Mouse (Mus musculus) C2C12 (cell line): Measurements from ENCODE around the gene Zfp638. TPM values are rescaled to one million over a fixed set of nuclear protein-coding genes. Genes with fewer than 3 reads are reported as not detected.
A peak's percentile ranks its signal among the peaks of the same experiment; 100 is the strongest.

ENCODE experiments used
- H3K27me3 ChIP-seq: one replicate; pipeline ENCODE4 v1.6.1; 2011; ENCODE audit not compliant: control insufficient read depth, insufficient read depth, insufficient read length
- H3K36me3 ChIP-seq: one replicate; pipeline ENCODE4 v1.6.1; 2011; ENCODE audit not compliant: control insufficient read depth, insufficient read depth
- H3K4me3 ChIP-seq: one replicate; pipeline ENCODE4 v1.5.1; 2011; ENCODE audit warnings: mild to moderate bottlenecking, control low read depth; ENCODE audit not compliant: poor library complexity, insufficient read depth, severe bottlenecking
- H3K79me2 ChIP-seq: one replicate; pipeline ENCODE4 v1.6.1; 2011; ENCODE audit not compliant: control insufficient read depth, insufficient read depth
- H3K79me3 ChIP-seq: one replicate; pipeline ENCODE4 v1.6.1; 2011; ENCODE audit warnings: low read depth, control low read depth
- H3ac ChIP-seq: one replicate; pipeline ENCODE3; 2011; ENCODE audit warnings: low read depth; ENCODE audit not compliant: control insufficient read depth, insufficient read length
- CEBPB ChIP-seq: IDR thresholded peaks from one replicate; pipeline ENCODE4 v1.6.1; 2011; ENCODE audit warnings: low read depth, mild to moderate bottlenecking, control low read depth, moderate library complexity
- CTCF ChIP-seq: IDR thresholded peaks from one replicate; pipeline ENCODE4 v1.5.1; 2011; ENCODE audit not compliant: control insufficient read depth, insufficient read depth, insufficient read length
- FOSL1 ChIP-seq: IDR thresholded peaks from one replicate; pipeline ENCODE4 v1.8.0; 2011; ENCODE audit warnings: mild to moderate bottlenecking, low read length; ENCODE audit not compliant: poor library complexity, insufficient read depth, severe bottlenecking
- MAX ChIP-seq: IDR thresholded peaks from one replicate; pipeline ENCODE4 v1.6.1; 2011; ENCODE audit warnings: mild to moderate bottlenecking, control low read depth
- MYOD1 ChIP-seq: IDR thresholded peaks from one replicate; pipeline ENCODE4 v1.6.1; 2011; ENCODE audit warnings: low read depth; ENCODE audit not compliant: control insufficient read depth, insufficient read length
- MYOG ChIP-seq: IDR thresholded peaks from one replicate; pipeline ENCODE4 v1.6.1; 2011; ENCODE audit not compliant: control insufficient read depth, insufficient read length; ENCODE audit errors: extremely low read depth
- USF1 ChIP-seq: IDR thresholded peaks from one replicate; pipeline ENCODE4 v1.6.1; 2011; ENCODE audit warnings: low read depth, mild to moderate bottlenecking, control low read depth, moderate library complexity
- polyA plus RNA-seq: library from polyadenylated mRNA; unstranded; fragments of >200 nt; fragmentation: generic; extraction: Trizol; gene quantifications from one replicate; pipeline ENCODE4 v1.2.1, GENCODE M21; 2012; ENCODE audit warnings: missing spikeins

The Zfp638 gene
- polyA plus RNA-seq, 1 experiment, result 7.0 TPM

DNA sequence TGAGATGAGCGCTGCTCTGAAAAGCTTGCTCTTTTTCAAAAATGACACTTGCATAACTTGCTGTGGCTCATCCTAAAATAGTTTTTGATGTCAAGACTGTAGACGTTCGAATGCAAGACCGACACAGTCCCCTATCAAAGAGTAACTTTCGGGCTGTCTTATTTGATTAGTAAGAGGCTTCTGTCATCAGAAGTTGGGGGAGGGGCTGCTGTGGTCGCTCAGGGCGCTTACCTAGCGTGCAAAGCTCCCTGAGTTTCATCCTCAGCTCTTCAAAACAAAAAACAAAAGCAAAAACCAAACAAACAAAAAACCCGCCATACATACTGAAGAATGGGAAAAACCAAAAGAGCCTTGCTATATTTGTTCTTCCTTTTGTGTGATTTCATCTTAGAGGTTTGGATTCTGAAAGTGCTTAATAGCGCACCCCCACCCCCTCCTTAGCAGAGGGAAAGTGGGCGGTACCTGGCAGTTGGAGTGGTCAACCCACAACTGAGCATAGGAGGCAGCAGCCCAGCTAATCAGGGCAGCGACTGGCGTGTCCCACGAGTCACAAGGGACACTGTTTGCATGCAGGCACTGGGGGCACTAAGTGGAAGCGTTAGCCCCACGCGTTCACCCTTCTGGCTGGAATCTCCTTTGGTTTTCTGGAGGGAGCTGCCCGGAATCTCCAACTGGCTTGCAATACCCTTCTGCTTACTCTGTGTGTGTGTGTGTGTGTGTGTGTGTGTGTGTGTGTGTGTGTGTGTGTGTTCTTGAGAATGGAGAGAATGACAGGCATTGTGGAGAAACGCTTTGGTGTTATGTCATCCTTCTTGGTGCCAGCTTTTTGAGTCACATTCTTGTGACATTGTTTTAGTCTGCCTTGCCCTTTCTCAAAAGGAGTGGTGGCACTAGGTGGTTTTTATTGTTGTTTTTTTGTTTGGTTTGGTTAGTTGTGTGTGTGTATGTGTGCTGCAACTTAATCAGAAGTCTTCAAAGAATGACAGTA, 983 bp downstream of the Zfp638 start:
- H3K79me3 ChIP-seq, result no peaks in the 10 kb centered on the region
- no peaks in the 10 kb centered on the region for H3K36me3 ChIP-seq
- no peaks in the 10 kb centered on the region for H3K79me2 ChIP-seq
- H3ac ChIP-seq, result peak overlapping the region; percentile 44
- peaks cover 7% of the 10 kb centered on the region for H3K27me3 ChIP-seq
- H3K4me3 ChIP-seq, result no peak overlapping the region
- no peak for TF ChIP-seq MYOG
- no peak for TF ChIP-seq USF1
- no peak for TF ChIP-seq CEBPB
- TF ChIP-seq FOSL1, result no peak

DNA sequence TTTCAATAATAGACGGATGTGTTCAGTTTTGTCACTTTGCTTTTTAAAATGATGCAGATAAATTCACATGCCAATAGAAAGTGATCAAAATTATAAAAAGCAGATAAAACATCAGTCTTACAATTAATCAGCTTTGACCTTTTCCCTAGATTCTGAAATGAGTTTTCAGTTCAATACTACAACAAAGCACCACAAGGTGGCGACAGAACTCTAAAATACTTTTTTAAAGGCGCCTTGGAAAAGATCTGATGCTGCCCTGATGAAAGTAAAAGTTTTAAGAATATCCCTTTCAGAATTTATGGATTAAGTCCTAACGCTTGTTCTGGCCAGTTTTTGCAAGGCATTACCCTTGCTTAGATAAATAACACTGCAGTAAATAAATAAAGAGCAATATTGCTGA, 12.9 kb downstream of the Zfp638 start:
- Histone ChIP-seq H3K4me3 (no peak overlapping the region), H3K79me2 (no peaks in the 10 kb centered on the region), H3ac (no peak overlapping the region), H3K79me3 (no peaks in the 10 kb centered on the region), H3K36me3 (no peaks in the 10 kb centered on the region), H3K27me3 (peaks cover 7% of the 10 kb centered on the region)
- TF ChIP-seq CEBPB (no peak), FOSL1 (no peak), MAX (no peak), CTCF (no peak), MYOD1 (no peak), USF1 (no peak), MYOG (no peak)

DNA sequence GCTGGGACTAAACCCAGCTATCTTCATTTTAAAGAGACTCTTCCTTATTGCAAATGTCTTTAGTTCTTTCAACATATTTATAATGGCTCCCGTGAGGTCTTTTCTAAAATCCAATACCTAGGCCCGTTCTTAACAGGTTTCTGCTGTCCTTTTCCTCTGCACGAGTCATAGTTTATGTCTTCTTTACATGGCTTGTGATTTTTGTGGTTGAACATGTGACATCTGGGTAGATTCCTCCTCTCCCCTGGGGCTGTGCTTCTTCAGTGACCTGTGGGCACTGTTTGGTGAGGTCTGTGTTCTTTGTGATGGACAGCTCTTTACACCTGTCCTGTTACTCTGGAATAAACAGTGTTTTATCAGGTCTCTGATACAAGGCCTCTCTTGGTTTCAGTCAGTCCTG, 19.9 kb downstream of the Zfp638 start:
- H3ac ChIP-seq, result no peak overlapping the region
- H3K27me3 ChIP-seq, result peaks cover 6% of the 10 kb centered on the region
- no peaks in the 10 kb centered on the region for H3K79me2 ChIP-seq
- no peaks in the 10 kb centered on the region for H3K79me3 ChIP-seq
- no peak for TF ChIP-seq CEBPB
- TF ChIP-seq FOSL1, result no peak
- TF ChIP-seq MYOD1, result no peak
- no peak for TF ChIP-seq CTCF
- TF ChIP-seq MYOG, result no peak
- H3K4me3 ChIP-seq, result no peak overlapping the region
- no peaks in the 10 kb centered on the region for H3K36me3 ChIP-seq

DNA sequence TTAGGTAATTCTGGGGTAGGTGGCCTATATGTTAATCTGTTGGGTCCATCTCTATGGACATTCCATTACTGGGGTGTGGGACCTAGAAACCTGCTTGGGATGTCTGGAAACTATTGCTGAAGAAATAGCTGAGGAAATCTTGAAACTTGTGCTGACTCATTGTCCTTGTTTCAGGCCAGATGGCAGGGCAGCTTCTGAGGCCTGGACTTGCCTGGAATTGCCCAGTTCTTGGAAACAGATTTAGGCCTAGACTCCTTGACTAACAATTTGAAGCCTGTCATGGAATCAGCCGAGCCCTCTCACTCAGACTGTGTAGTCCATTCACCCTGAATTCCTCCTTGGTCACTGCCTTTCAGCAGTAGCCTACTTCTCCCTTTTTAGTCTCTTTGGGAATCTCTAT, 21.9 kb downstream of the Zfp638 start:
- H3ac ChIP-seq, result no peak overlapping the region
- H3K4me3 ChIP-seq, result no peak overlapping the region
- no peaks in the 10 kb centered on the region for H3K79me2 ChIP-seq
- H3K36me3 ChIP-seq, result no peaks in the 10 kb centered on the region
- H3K79me3 ChIP-seq, result no peaks in the 10 kb centered on the region
- H3K27me3 ChIP-seq, result peaks cover 3% of the 10 kb centered on the region
- TF ChIP-seq CTCF, result no peak
- no peak for TF ChIP-seq USF1
- no peak for TF ChIP-seq MAX
- no peak for TF ChIP-seq CEBPB
- no peak for TF ChIP-seq MYOG
- TF ChIP-seq MYOD1, result no peak

DNA sequence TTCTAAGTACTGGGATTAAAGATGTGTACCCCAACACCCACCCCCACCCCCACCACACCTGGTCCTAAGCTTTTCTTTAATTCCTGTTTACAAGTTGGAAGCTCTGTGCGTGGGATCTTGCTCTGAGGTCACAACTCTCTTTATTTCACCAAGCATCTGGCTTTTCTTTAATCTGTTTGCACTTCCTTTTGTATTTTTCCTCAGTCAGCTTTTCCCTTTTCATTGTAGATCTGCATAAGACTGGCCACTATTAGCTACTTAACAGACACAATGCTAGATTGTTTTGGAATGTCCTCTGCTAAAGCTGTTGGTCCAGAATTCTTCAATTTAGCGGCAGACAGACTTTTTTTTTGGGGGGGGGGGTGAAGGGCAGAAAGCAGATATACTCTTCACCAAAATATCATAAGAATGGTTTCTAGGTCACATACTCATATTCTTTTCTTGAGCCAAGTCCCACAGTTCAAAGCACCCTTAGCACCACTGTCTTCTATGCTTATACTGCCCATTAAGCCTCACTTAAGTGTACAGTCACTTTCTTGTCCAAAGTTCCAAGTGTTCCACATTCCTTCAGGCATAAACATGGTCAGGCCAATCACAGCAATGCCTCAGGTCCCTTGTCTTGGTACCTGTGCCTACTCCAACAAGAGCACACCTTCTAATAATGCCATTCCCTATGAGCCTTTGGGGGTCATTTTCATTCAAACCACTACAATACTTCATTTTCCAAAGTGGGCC, 23.5 kb downstream of the Zfp638 start:
- Histone ChIP-seq H3K79me2 (no peaks in the 10 kb centered on the region), H3K4me3 (no peak overlapping the region), H3K36me3 (no peaks in the 10 kb centered on the region), H3ac (no peak overlapping the region), H3K27me3 (peaks cover 2% of the 10 kb centered on the region), H3K79me3 (no peaks in the 10 kb centered on the region)
- no peak for TF ChIP-seq MYOD1
- no peak for TF ChIP-seq CEBPB
- no peak for TF ChIP-seq MYOG
- no peak for TF ChIP-seq FOSL1
- no peak for TF ChIP-seq USF1
- TF ChIP-seq CTCF, result no peak
- TF ChIP-seq MAX, result no peak
